Mouse (Mus musculus): ENCODE data around the gene Armc12. TPM values are rescaled to one million over a fixed set of nuclear protein-coding genes. Genes with fewer than 3 reads are reported as not detected.

Gene Armc12
- polyA plus RNA-seq, 1 experiment, result not detected

- no peak overlapping the region for H3ac ChIP-seq (ENCODE audit: control insufficient read depth, insufficient read length)
- H3K4me3 ChIP-seq, result no peak overlapping the region
- no peaks in the 10 kb centered on the region for H3K27me3 ChIP-seq (ENCODE audit: control insufficient read depth, insufficient read depth, insufficient read length)
- TF ChIP-seq REST (IDR thresholded peaks at IDR 0.05; ENCODE audit: insufficient read depth, insufficient read length) (no peak), MAX (IDR thresholded peaks at IDR 0.05; ENCODE audit: low read depth) (no peak), E2F4 (IDR thresholded peaks at IDR 0.05; ENCODE audit: insufficient read depth) (no peak), MYOD1 (IDR thresholded peaks at IDR 0.05; ENCODE audit: control insufficient read depth in 1 of 3, insufficient read length in 2 of 3, low read depth in 2 of 3) (no peak), POLR2AphosphoS2 (IDR thresholded peaks at IDR 0.05; ENCODE audit: insufficient read length, low read depth) (no peak), CEBPB (IDR thresholded peaks at IDR 0.05; ENCODE audit: insufficient read depth, poor library complexity, severe bottlenecking) (no peak), MYOG (IDR thresholded peaks at IDR 0.05; ENCODE audit: control insufficient read depth in 1 of 3, insufficient read depth in 1 of 3, insufficient read length in 2 of 3, low read depth in 2 of 3) (no peak), SRF (IDR thresholded peaks at IDR 0.05; ENCODE audit: control insufficient read depth, insufficient read length, low read depth) (no peak), TCF12 (IDR thresholded peaks at IDR 0.05; ENCODE audit: insufficient read depth, poor library complexity, severe bottlenecking) (no peak), USF1 (IDR thresholded peaks at IDR 0.05; ENCODE audit: low read depth) (no peak), POLR2A (IDR thresholded peaks at IDR 0.05; ENCODE audit: insufficient read length, low read depth) (no peak), TCF3 (IDR thresholded peaks at IDR 0.05; ENCODE audit: insufficient read length, low read depth) (no peak)
- H3K79me2 ChIP-seq (ENCODE audit: control insufficient read depth, insufficient read depth), result no peaks in the 10 kb centered on the region
- H3K36me3 ChIP-seq (ENCODE audit: control insufficient read depth, insufficient read depth), result no peaks in the 10 kb centered on the region
- H3K4me2 ChIP-seq (ENCODE audit: low read depth), result no peak overlapping the region
Observed at GRCm38 (mm10) chr17:28505591-28505990, 25.0 kb upstream of the Armc12 start.

GRCm38 (mm10) chr17:28506895-28507294 is 23.7 kb upstream of the Armc12 start:
- no peak for TF ChIP-seq POLR2A (IDR thresholded peaks at IDR 0.05; ENCODE audit: insufficient read length, low read depth)
- no peak for TF ChIP-seq MYOG (IDR thresholded peaks at IDR 0.05; ENCODE audit: control insufficient read depth in 1 of 3, insufficient read depth in 1 of 3, insufficient read length in 2 of 3, low read depth in 2 of 3)
- TF ChIP-seq MAX (IDR thresholded peaks at IDR 0.05; ENCODE audit: low read depth), result no peak
- TF ChIP-seq SRF (IDR thresholded peaks at IDR 0.05; ENCODE audit: control insufficient read depth, insufficient read length, low read depth), result no peak
- no peak for TF ChIP-seq TCF3 (IDR thresholded peaks at IDR 0.05; ENCODE audit: insufficient read length, low read depth)
- TF ChIP-seq TCF12 (IDR thresholded peaks at IDR 0.05; ENCODE audit: insufficient read depth, poor library complexity, severe bottlenecking), result no peak
- no peak for TF ChIP-seq REST (IDR thresholded peaks at IDR 0.05; ENCODE audit: insufficient read depth, insufficient read length)
- no peak for TF ChIP-seq E2F4 (IDR thresholded peaks at IDR 0.05; ENCODE audit: insufficient read depth)
- TF ChIP-seq POLR2AphosphoS2 (IDR thresholded peaks at IDR 0.05; ENCODE audit: insufficient read length, low read depth), result no peak
- no peak for TF ChIP-seq MYOD1 (IDR thresholded peaks at IDR 0.05; ENCODE audit: control insufficient read depth in 1 of 3, insufficient read length in 2 of 3, low read depth in 2 of 3)
- no peak for TF ChIP-seq CEBPB (IDR thresholded peaks at IDR 0.05; ENCODE audit: insufficient read depth, poor library complexity, severe bottlenecking)
- TF ChIP-seq USF1 (IDR thresholded peaks at IDR 0.05; ENCODE audit: low read depth), result no peak
- Histone ChIP-seq H3K4me3 (no peak overlapping the region), H3K27me3 (ENCODE audit: control insufficient read depth, insufficient read depth, insufficient read length) (no peaks in the 10 kb centered on the region), H3K36me3 (ENCODE audit: control insufficient read depth, insufficient read depth) (no peaks in the 10 kb centered on the region), H3K79me2 (ENCODE audit: control insufficient read depth, insufficient read depth) (no peaks in the 10 kb centered on the region), H3ac (ENCODE audit: control insufficient read depth, insufficient read length) (no peak overlapping the region), H3K4me2 (ENCODE audit: low read depth) (no peak overlapping the region)

GRCm38 (mm10) chr17:28507496-28507895 is 23.1 kb upstream of the Armc12 start:
- H3K4me3 ChIP-seq, result no peak overlapping the region
- TF ChIP-seq E2F4 (IDR thresholded peaks at IDR 0.05; ENCODE audit: insufficient read depth) (no peak), REST (IDR thresholded peaks at IDR 0.05; ENCODE audit: insufficient read depth, insufficient read length) (no peak), POLR2A (IDR thresholded peaks at IDR 0.05; ENCODE audit: insufficient read length, low read depth) (no peak), MYOD1 (IDR thresholded peaks at IDR 0.05; ENCODE audit: control insufficient read depth in 1 of 3, insufficient read length in 2 of 3, low read depth in 2 of 3) (no peak), POLR2AphosphoS2 (IDR thresholded peaks at IDR 0.05; ENCODE audit: insufficient read length, low read depth) (no peak), TCF12 (IDR thresholded peaks at IDR 0.05; ENCODE audit: insufficient read depth, poor library complexity, severe bottlenecking) (no peak), CEBPB (IDR thresholded peaks at IDR 0.05; ENCODE audit: insufficient read depth, poor library complexity, severe bottlenecking) (no peak), TCF3 (IDR thresholded peaks at IDR 0.05; ENCODE audit: insufficient read length, low read depth) (no peak), SRF (IDR thresholded peaks at IDR 0.05; ENCODE audit: control insufficient read depth, insufficient read length, low read depth) (no peak), MAX (IDR thresholded peaks at IDR 0.05; ENCODE audit: low read depth) (no peak), USF1 (IDR thresholded peaks at IDR 0.05; ENCODE audit: low read depth) (no peak), MYOG (IDR thresholded peaks at IDR 0.05; ENCODE audit: control insufficient read depth in 1 of 3, insufficient read depth in 1 of 3, insufficient read length in 2 of 3, low read depth in 2 of 3) (no peak)
- H3K4me2 ChIP-seq (ENCODE audit: low read depth), result no peak overlapping the region

GRCm38 (mm10) chr17:28510445-28511342 is 19.9 kb upstream of the Armc12 start:
- Histone ChIP-seq H3ac (ENCODE audit: control insufficient read depth, insufficient read length) (no peak overlapping the region), H3K36me3 (ENCODE audit: control insufficient read depth, insufficient read depth) (no peaks in the 10 kb centered on the region), H3K27me3 (ENCODE audit: control insufficient read depth, insufficient read depth, insufficient read length) (no peaks in the 10 kb centered on the region), H3K4me3 (no peak overlapping the region), H3K79me2 (ENCODE audit: control insufficient read depth, insufficient read depth) (no peaks in the 10 kb centered on the region), H3K4me2 (ENCODE audit: low read depth) (no peak overlapping the region)
- TF ChIP-seq E2F4 (IDR thresholded peaks at IDR 0.05; ENCODE audit: insufficient read depth) (no peak), POLR2A (IDR thresholded peaks at IDR 0.05; ENCODE audit: insufficient read length, low read depth) (no peak), POLR2AphosphoS2 (IDR thresholded peaks at IDR 0.05; ENCODE audit: insufficient read length, low read depth) (no peak), MYOG (IDR thresholded peaks at IDR 0.05; ENCODE audit: control insufficient read depth in 1 of 3, insufficient read depth in 1 of 3, insufficient read length in 2 of 3, low read depth in 2 of 3) (no peak), REST (IDR thresholded peaks at IDR 0.05; ENCODE audit: insufficient read depth, insufficient read length) (no peak), TCF12 (IDR thresholded peaks at IDR 0.05; ENCODE audit: insufficient read depth, poor library complexity, severe bottlenecking) (no peak), CEBPB (IDR thresholded peaks at IDR 0.05; ENCODE audit: insufficient read depth, poor library complexity, severe bottlenecking) (no peak), MYOD1 (IDR thresholded peaks at IDR 0.05; ENCODE audit: control insufficient read depth in 1 of 3, insufficient read length in 2 of 3, low read depth in 2 of 3) (no peak), TCF3 (IDR thresholded peaks at IDR 0.05; ENCODE audit: insufficient read length, low read depth) (no peak)

More at GRCm38 (mm10) chr17:28507496-28507895, 23.1 kb upstream of the Armc12 start:
- no peaks in the 10 kb centered on the region for H3K27me3 ChIP-seq (ENCODE audit: control insufficient read depth, insufficient read depth, insufficient read length)
- H3K79me2 ChIP-seq (ENCODE audit: control insufficient read depth, insufficient read depth), result no peaks in the 10 kb centered on the region
- no peaks in the 10 kb centered on the region for H3K36me3 ChIP-seq (ENCODE audit: control insufficient read depth, insufficient read depth)
- H3ac ChIP-seq (ENCODE audit: control insufficient read depth, insufficient read length), result no peak overlapping the region
